Mouse (Mus musculus) CH12.LX (cell line): ENCODE results near the gene Hoxd4.

Source experiments
- CTCF ChIP-seq, 2 experiments: IDR thresholded peaks in 1 of 2; conservative IDR thresholded peaks in 1 of 2; 2 replicates each; pipeline ENCODE4 v1.5.1; 2011 to 2012; ENCODE audit warnings: low read depth in 2 of 2, low read length in 2 of 2, improper control_type of control experiment in 1 of 2, inconsistent platforms in 1 of 2, mild to moderate bottlenecking in 1 of 2, moderate library complexity in 1 of 2
- MAX ChIP-seq: IDR thresholded peaks from 2 replicates; pipeline ENCODE4 v1.6.1; 2011; ENCODE audit warnings: low read length, improper control_type of control experiment
- PAX5 ChIP-seq: IDR thresholded peaks from 2 replicates; pipeline ENCODE4 v1.6.1; 2012; ENCODE audit warnings: low read length, inconsistent platforms, mixed read lengths
- POLR2A ChIP-seq: IDR thresholded peaks from 2 replicates; pipeline ENCODE4 v1.6.1; 2011; ENCODE audit warnings: low read depth, mild to moderate bottlenecking, improper control_type of control experiment, low read length
- SIN3A ChIP-seq: IDR thresholded peaks from 2 replicates; pipeline ENCODE4 v1.6.1; 2012; ENCODE audit warnings: low read length, improper control_type of control experiment, inconsistent platforms
- USF2 ChIP-seq: conservative IDR thresholded peaks from 2 replicates; pipeline ENCODE4 v1.6.1; 2011; ENCODE audit warnings: low read depth, low read length, improper control_type of control experiment

DNA sequence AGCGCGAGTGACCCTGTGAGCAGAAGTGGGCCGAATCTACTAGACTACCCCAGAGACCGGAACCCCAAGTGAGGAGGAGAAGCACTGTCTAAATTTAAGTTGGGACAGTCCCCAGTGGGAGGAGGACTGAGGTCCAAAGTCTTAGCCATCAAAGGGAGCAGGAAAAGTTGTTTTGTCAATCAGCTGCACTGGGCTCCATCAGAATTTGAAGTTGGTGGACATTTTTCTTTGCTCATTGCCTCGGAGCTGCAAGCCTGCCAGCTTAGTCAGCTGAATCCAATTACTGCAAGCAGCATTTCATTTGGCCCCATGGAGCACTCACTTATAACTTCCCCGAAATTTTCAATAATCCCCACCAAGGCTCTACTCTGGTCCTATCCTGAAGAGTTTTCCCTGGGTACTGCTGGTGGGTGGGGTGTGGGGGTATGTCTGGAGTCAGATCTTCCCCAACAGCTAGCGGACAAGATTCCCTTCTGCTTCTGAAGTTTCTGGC, 25.9 kb downstream of the Hoxd4 start:
- TF ChIP-seq MAX (no peak), PAX5 (no peak), POLR2A (no peak), CTCF (conservative IDR thresholded peaks at IDR 0.05 in 1 of 2, IDR thresholded peaks at IDR 0.05 in 1 of 2; ENCODE audit: low read depth in 2 of 2, low read length in 2 of 2) (no peak), SIN3A (no peak), USF2 (no peak)
